Mouse (Mus musculus): Measurements from ENCODE around the gene Cstb. TPM values are rescaled to one million over a fixed set of nuclear protein-coding genes. Genes with fewer than 3 reads are reported as not detected.

Gene Cstb
- polyA plus RNA-seq, 1 experiment from 2014 or later = 96.6 TPM

- WGBS = 95% methylated on average over 3 of the region's 3 CpGs
- Histone ChIP-seq H3K9me3 (ENCODE audit: control insufficient read depth, low read length) (no peaks in the 10 kb centered on the region), H3K4me3 (replicated peaks; ENCODE audit: low read length) (no peak overlapping the region), H3K4me2 (ENCODE audit: low read length) (no peak overlapping the region), H3K27me3 (replicated peaks; ENCODE audit: control insufficient read depth, insufficient read depth, low read length) (no peaks in the 10 kb centered on the region), H3K4me1 (replicated peaks; ENCODE audit: control insufficient read depth, insufficient read depth, low read length) (no peaks in the 10 kb centered on the region), H3K9ac (replicated peaks; ENCODE audit: low read depth, low read length) (no peak overlapping the region), H3K36me3 (ENCODE audit: control insufficient read depth, insufficient read depth) (0 out of 2 replicates have a peak, but pooled peaks cover 2% of the 10 kb centered on the region), H3K27ac (ENCODE audit: low read length) (no peak overlapping the region)
- no peak for ATAC-seq
These were observed 21.9 kb downstream of the Cstb start for GRCm38 (mm10) chr10:78447396-78447795.

- 91% methylated on average over 5 of the region's 5 CpGs for WGBS
- Histone ChIP-seq H3K4me3 (replicated peaks; ENCODE audit: low read length) (no peak overlapping the region), H3K27ac (ENCODE audit: low read length) (no peak overlapping the region), H3K9me3 (ENCODE audit: control insufficient read depth, low read length) (no peaks in the 10 kb centered on the region), H3K9ac (replicated peaks; ENCODE audit: low read depth, low read length) (no peak overlapping the region), H3K36me3 (ENCODE audit: control insufficient read depth, insufficient read depth) (no peaks in the 10 kb centered on the region), H3K4me2 (ENCODE audit: low read length) (no peak overlapping the region), H3K27me3 (replicated peaks; ENCODE audit: control insufficient read depth, insufficient read depth, low read length) (no peaks in the 10 kb centered on the region), H3K4me1 (replicated peaks; ENCODE audit: control insufficient read depth, insufficient read depth, low read length) (no peaks in the 10 kb centered on the region)
- no peak for ATAC-seq
These were observed 25.3 kb downstream of the Cstb start for GRCm38 (mm10) chr10:78450761-78451160.

- ATAC-seq = no peak
- H3K9ac ChIP-seq (replicated peaks; ENCODE audit: low read depth, low read length) = no peak overlapping the region
- WGBS = 45% methylated on average over 4 of the region's 4 CpGs
These were observed 27.2 kb downstream of the Cstb start for GRCm38 (mm10) chr10:78452641-78453040.

GRCm38 (mm10) chr10:78456696-78457095 lies 31.2 kb downstream of the Cstb start:
- Histone ChIP-seq H3K9ac (replicated peaks; ENCODE audit: low read depth, low read length) (no peak overlapping the region), H3K9me3 (ENCODE audit: control insufficient read depth, low read length) (no peaks in the 10 kb centered on the region), H3K27ac (ENCODE audit: low read length) (no peak overlapping the region), H3K27me3 (replicated peaks; ENCODE audit: control insufficient read depth, insufficient read depth, low read length) (no peaks in the 10 kb centered on the region), H3K4me1 (replicated peaks; ENCODE audit: control insufficient read depth, insufficient read depth, low read length) (peaks cover 10% of the 10 kb centered on the region; the same call in 1 of the 2 replicates), H3K36me3 (ENCODE audit: control insufficient read depth, insufficient read depth) (no peaks in the 10 kb centered on the region), H3K4me3 (replicated peaks; ENCODE audit: low read length) (no peak overlapping the region), H3K4me2 (ENCODE audit: low read length) (no peak overlapping the region)
- 51% methylated on average over 13 of the region's 13 CpGs for WGBS
- ATAC-seq = no peak

More at GRCm38 (mm10) chr10:78452641-78453040, 27.2 kb downstream of the Cstb start:
- Histone ChIP-seq H3K4me2 (ENCODE audit: low read length) (no peak overlapping the region), H3K9me3 (ENCODE audit: control insufficient read depth, low read length) (no peaks in the 10 kb centered on the region), H3K27me3 (replicated peaks; ENCODE audit: control insufficient read depth, insufficient read depth, low read length) (no peaks in the 10 kb centered on the region), H3K4me3 (replicated peaks; ENCODE audit: low read length) (no peak overlapping the region), H3K36me3 (ENCODE audit: control insufficient read depth, insufficient read depth) (no peaks in the 10 kb centered on the region), H3K27ac (ENCODE audit: low read length) (no peak overlapping the region), H3K4me1 (replicated peaks; ENCODE audit: control insufficient read depth, insufficient read depth, low read length) (peaks cover 8% of the 10 kb centered on the region; the same call in 1 of the 2 replicates)

GRCm38 (mm10) chr10:78457495-78458347 lies 32.3 kb downstream of the Cstb start:
- H3K4me3 ChIP-seq (replicated peaks; ENCODE audit: low read length) = no peak overlapping the region
- no peaks in the 10 kb centered on the region for H3K9me3 ChIP-seq (ENCODE audit: control insufficient read depth, low read length)
- 29% methylated on average over 10 of the region's 10 CpGs for WGBS
- H3K27me3 ChIP-seq (replicated peaks; ENCODE audit: control insufficient read depth, insufficient read depth, low read length) = no peaks in the 10 kb centered on the region
- H3K36me3 ChIP-seq (ENCODE audit: control insufficient read depth, insufficient read depth) = no peaks in the 10 kb centered on the region
- no peak overlapping the region for H3K27ac ChIP-seq (ENCODE audit: low read length)
- peaks cover 10% of the 10 kb centered on the region; the same call in 1 of the 2 replicates for H3K4me1 ChIP-seq (replicated peaks; ENCODE audit: control insufficient read depth, insufficient read depth, low read length)
- no peak overlapping the region for H3K4me2 ChIP-seq (ENCODE audit: low read length)
- no peak overlapping the region for H3K9ac ChIP-seq (replicated peaks; ENCODE audit: low read depth, low read length)
- peak; percentile 36; the same call in 1 of the 2 replicates for ATAC-seq

- no peak overlapping the region for H3K4me2 ChIP-seq (ENCODE audit: low read length)
- no peak overlapping the region for H3K9ac ChIP-seq (replicated peaks; ENCODE audit: low read depth, low read length)
- no peak overlapping the region for H3K4me3 ChIP-seq (replicated peaks; ENCODE audit: low read length)
- ATAC-seq = 0 out of 2 replicates have a peak, but pooled peaks have one; percentile 10
- peaks cover 10% of the 10 kb centered on the region; the same call in 1 of the 2 replicates for H3K4me1 ChIP-seq (replicated peaks; ENCODE audit: control insufficient read depth, insufficient read depth, low read length)
- H3K9me3 ChIP-seq (ENCODE audit: control insufficient read depth, low read length) = no peaks in the 10 kb centered on the region
- no peaks in the 10 kb centered on the region for H3K36me3 ChIP-seq (ENCODE audit: control insufficient read depth, insufficient read depth)
- 72% methylated on average over 5 of the region's 5 CpGs for WGBS
- H3K27me3 ChIP-seq (replicated peaks; ENCODE audit: control insufficient read depth, insufficient read depth, low read length) = no peaks in the 10 kb centered on the region
- no peak overlapping the region for H3K27ac ChIP-seq (ENCODE audit: low read length)
These were observed 33.1 kb downstream of the Cstb start for GRCm38 (mm10) chr10:78458348-78459111.

GRCm38 (mm10) chr10:78460463-78460862 lies 35.0 kb downstream of the Cstb start:
- no peak overlapping the region for H3K4me2 ChIP-seq (ENCODE audit: low read length)
- H3K36me3 ChIP-seq (ENCODE audit: control insufficient read depth, insufficient read depth) = no peaks in the 10 kb centered on the region
- H3K4me1 ChIP-seq (replicated peaks; ENCODE audit: control insufficient read depth, insufficient read depth, low read length) = peaks cover 18% of the 10 kb centered on the region
- H3K9ac ChIP-seq (replicated peaks; ENCODE audit: low read depth, low read length) = no peak overlapping the region
- H3K4me3 ChIP-seq (replicated peaks; ENCODE audit: low read length) = no peak overlapping the region
- WGBS = 49% methylated on average over 5 of the region's 5 CpGs
- ATAC-seq = no peak
- H3K27ac ChIP-seq (ENCODE audit: low read length) = no peak overlapping the region
- no peaks in the 10 kb centered on the region for H3K27me3 ChIP-seq (replicated peaks; ENCODE audit: control insufficient read depth, insufficient read depth, low read length)
- no peaks in the 10 kb centered on the region for H3K9me3 ChIP-seq (ENCODE audit: control insufficient read depth, low read length)

- 71% methylated on average over 4 of the region's 4 CpGs for WGBS
- H3K27ac ChIP-seq (ENCODE audit: low read length) = no peak overlapping the region
- ATAC-seq = no peak
- no peak overlapping the region for H3K9ac ChIP-seq (replicated peaks; ENCODE audit: low read depth, low read length)
- H3K4me1 ChIP-seq (replicated peaks; ENCODE audit: control insufficient read depth, insufficient read depth, low read length) = peaks cover 13% of the 10 kb centered on the region
- H3K9me3 ChIP-seq (ENCODE audit: control insufficient read depth, low read length) = no peaks in the 10 kb centered on the region
- H3K36me3 ChIP-seq (ENCODE audit: control insufficient read depth, insufficient read depth) = no peaks in the 10 kb centered on the region
- no peak overlapping the region for H3K4me3 ChIP-seq (replicated peaks; ENCODE audit: low read length)
- no peaks in the 10 kb centered on the region for H3K27me3 ChIP-seq (replicated peaks; ENCODE audit: control insufficient read depth, insufficient read depth, low read length)
- no peak overlapping the region for H3K4me2 ChIP-seq (ENCODE audit: low read length)
These were observed 36.3 kb downstream of the Cstb start for GRCm38 (mm10) chr10:78461767-78462166.
